Mouse (Mus musculus) intestine, postnatal 0 days (tissue): ENCODE data around the gene Mtmr6. TPM values are rescaled to one million over a fixed set of nuclear protein-coding genes. Genes with fewer than 3 reads are reported as not detected.

Experiments
- ATAC-seq: fragments of 200-750 bp; cut with Nextera tagmentation; 2 replicates; pipeline ENCODE4 v1.8.0; 2017; ENCODE audit warnings: mild to moderate bottlenecking, moderate TSS enrichment, moderate library complexity
- H3K27ac ChIP-seq: fragments of 300-500 bp; sonication (generic); 2 replicates; pipeline ENCODE4 v1.5.1; 2014; ENCODE audit warnings: mild to moderate bottlenecking, low read depth, low read length, moderate library complexity
- H3K27me3 ChIP-seq: fragments of 300-500 bp; sonication (generic); replicated peaks from 2 replicates; pipeline ENCODE4 v1.6.1; 2014; ENCODE audit warnings: low read length, mixed read lengths; ENCODE audit not compliant: control insufficient read depth, insufficient read depth
- H3K36me3 ChIP-seq: fragments of 300-500 bp; sonication (generic); 2 replicates; pipeline ENCODE4 v1.6.1; 2014; ENCODE audit warnings: mild to moderate bottlenecking, moderate library complexity; ENCODE audit not compliant: control insufficient read depth, insufficient read depth
- H3K4me1 ChIP-seq: fragments of 300-500 bp; sonication (generic); replicated peaks from 2 replicates; pipeline ENCODE4 v1.6.1; 2014; ENCODE audit warnings: antibody characterized with exemption, low read length, mixed read lengths; ENCODE audit not compliant: control insufficient read depth, insufficient read depth
- H3K4me2 ChIP-seq: fragments of 300-500 bp; sonication (generic); replicated peaks from 2 replicates; pipeline ENCODE4 v1.6.1; 2014; ENCODE audit warnings: low read depth, mild to moderate bottlenecking, moderate library complexity
- H3K4me3 ChIP-seq: fragments of 300-500 bp; sonication (generic); 2 replicates; pipeline ENCODE4 v1.5.1; 2014; ENCODE audit warnings: low read depth, low read length
- H3K9ac ChIP-seq: fragments of 300-500 bp; sonication (generic); 2 replicates; pipeline ENCODE4 v1.6.1; 2014; ENCODE audit warnings: mild to moderate bottlenecking, low read depth, low read length
- H3K9me3 ChIP-seq: fragments of 300-500 bp; sonication (generic); 2 replicates; pipeline ENCODE4 v1.6.1; 2016; ENCODE audit warnings: mixed run types; ENCODE audit not compliant: control insufficient read depth
- CTCF ChIP-seq: sonication (generic); IDR thresholded peaks from 2 replicates; pipeline ENCODE4 v1.5.1; 2016; ENCODE audit warnings: low read depth, mild to moderate bottlenecking, control low read depth, antibody characterized with exemption, moderate library complexity
- WGBS: fragments of 180-500 bp; shearing (Covaris S2); extraction: QIAGEN DNeasy Blood & Tissue Kit; methylation state at CpG from one replicate; pipeline ENCODE4 v1.1.7; 2014; 5-methylcytosine and 5-hydroxymethylcytosine counted together
- polyA plus RNA-seq: library from polyadenylated mRNA; unstranded; fragments of >200 nt; fragmentation: Nextera tagmentation; extraction: Ambion mirVana; gene quantifications from 2 replicates; pipeline ENCODE4 v1.2.1, GENCODE M21; 2015

The Mtmr6 gene
- 16.9 and 17.8 TPM in 2 replicates for polyA plus RNA-seq

DNA sequence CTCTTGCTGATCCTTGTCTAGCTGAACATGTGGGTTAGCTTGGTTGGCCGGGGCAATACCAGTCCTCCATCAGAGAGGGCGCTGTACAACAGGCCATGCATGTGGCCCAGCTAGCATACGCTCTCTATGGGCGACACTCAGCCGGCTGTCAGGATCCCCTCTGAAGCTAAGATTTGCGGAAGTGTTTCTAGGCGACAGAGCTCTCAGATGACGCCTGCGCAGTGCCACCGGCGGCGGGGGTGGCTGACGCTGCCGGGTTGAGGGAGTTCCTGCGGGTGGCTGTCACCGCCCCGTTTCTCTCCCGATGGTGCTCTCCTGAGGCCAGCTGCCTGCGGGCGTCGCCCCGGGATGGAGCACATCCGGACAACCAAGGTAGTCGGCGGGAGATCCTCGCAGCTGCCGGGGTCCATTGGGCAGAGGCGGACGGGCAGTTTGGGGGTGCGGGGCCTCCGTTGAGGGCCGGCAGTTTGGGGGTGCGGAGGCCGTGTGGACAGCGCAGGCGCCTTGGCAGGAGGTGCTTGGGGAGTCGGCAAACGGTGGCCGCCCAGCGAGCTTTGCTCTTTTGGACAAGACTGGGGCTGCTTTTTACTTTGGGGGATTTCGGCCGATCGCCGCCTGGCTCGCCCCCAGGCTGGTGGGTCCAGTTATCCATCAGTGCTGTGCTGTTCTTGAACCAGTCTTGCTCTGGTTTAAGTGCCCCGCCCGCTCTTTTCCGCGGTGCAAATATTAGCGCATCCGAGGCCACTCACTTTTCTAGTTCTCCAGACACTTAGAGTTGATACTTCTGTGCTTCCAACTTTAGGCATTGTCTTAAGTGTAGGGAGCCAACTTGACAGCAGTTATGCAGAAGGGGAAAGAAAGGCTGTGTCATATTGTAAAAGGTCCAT lies at the start of gene Mtmr6:
Mtmr6 (plus strand) TSS at position 239 of the 887 bp plus-strand sequence.
- WGBS: under 1% methylated on average over 51 of the region's 51 CpGs
- no peaks in the 10 kb centered on the region for H3K27me3 ChIP-seq
- H3K4me1 ChIP-seq: no peaks in the 10 kb centered on the region
- H3K27ac ChIP-seq: peak within 1 kb of the TSS; percentile 66; the same call in 1 of the 2 replicates
- TF ChIP-seq CTCF: peak; percentile 99
- H3K36me3 ChIP-seq: no peaks in the 10 kb centered on the region
- peak; percentile 98 for ATAC-seq
- H3K4me3 ChIP-seq: peak within 1 kb of the TSS; percentile 86
- H3K4me2 ChIP-seq: peak within 1 kb of the TSS; percentile 78
- H3K9me3 ChIP-seq: no peaks in the 10 kb centered on the region
- H3K9ac ChIP-seq: peak within 1 kb of the TSS; percentile 80

DNA sequence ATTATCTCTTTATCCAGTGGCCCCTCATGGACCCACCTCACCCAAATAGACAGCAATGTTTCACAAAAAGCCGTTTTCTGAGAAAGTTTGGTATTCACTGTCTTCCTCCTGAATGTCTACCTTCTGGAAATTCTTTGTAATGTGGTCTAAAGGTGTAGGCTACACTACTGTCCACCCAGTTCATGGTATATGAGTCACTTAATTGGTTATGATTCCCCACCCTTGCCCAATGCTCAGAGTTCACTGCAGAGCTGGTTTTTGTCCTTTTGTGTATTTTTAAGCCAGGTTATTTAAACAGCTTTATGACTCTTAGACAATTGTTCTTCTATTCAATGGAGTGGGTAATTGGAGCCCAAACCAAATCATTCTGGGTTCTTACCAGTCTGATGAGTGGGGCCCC lies 48.9 kb upstream of the Mtmr6 start:
- Histone ChIP-seq H3K4me3 (no peak overlapping the region), H3K27ac (no peak overlapping the region), H3K4me2 (no peak overlapping the region), H3K4me1 (peaks cover 9% of the 10 kb centered on the region; the same call in 1 of the 2 replicates), H3K27me3 (no peaks in the 10 kb centered on the region), H3K36me3 (peaks cover 3% of the 10 kb centered on the region), H3K9ac (no peak overlapping the region), H3K9me3 (no peaks in the 10 kb centered on the region)
- no peak; the same call in 1 of the 2 replicates for ATAC-seq
- WGBS: 80% methylated on average over 1 of the region's 1 CpGs
- TF ChIP-seq CTCF: no peak

DNA sequence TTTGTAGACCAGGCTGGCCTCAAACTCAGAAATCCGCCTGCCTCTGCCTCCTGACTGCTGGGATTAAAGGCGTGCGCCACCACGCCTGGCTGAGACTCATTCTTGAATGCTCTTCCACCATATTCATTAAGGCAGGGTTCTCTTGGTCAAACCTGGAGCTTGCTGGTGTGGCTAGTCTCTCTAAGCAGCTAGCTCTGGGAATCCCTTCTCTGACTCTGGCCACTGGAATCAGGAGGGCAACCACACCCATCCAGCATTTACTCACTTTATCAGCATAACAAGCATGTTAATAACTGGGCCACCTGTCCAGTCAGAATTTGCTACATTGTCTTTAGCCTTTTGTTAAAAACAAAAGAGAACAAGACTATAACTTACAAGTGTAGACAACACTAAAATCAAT lies 47.4 kb upstream of the Mtmr6 start:
- no peak for TF ChIP-seq CTCF
- H3K27me3 ChIP-seq: no peaks in the 10 kb centered on the region
- ATAC-seq: no peak
- H3K36me3 ChIP-seq: peaks cover 9% of the 10 kb centered on the region
- no peak overlapping the region for H3K4me2 ChIP-seq
- no peak overlapping the region for H3K9ac ChIP-seq
- WGBS: 95% methylated on average over 4 of the region's 4 CpGs
- H3K4me1 ChIP-seq: peaks cover 9% of the 10 kb centered on the region; the same call in 1 of the 2 replicates
- H3K9me3 ChIP-seq: no peaks in the 10 kb centered on the region
- H3K27ac ChIP-seq: no peak overlapping the region
- H3K4me3 ChIP-seq: no peak overlapping the region

DNA sequence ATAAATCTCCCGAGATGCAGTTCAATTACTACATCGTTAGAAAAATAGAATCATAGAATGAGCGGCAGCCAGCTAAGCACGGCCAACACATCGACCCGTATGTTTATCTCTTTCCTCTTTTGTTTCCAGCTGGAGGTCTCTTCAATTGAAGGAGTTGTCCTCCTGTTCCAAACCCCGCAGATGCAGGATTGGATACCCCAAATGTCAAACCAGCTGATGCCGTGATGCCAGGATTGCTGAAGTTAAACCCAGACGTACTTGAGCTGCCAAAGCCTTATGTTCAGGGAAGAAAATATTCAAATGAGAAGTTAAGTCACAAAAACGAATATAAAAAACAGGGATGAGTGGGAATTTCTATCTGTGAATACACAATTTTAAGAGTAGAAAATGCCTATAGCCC lies 45.1 kb upstream of the Mtmr6 start:
- no peak overlapping the region for H3K4me2 ChIP-seq
- H3K4me1 ChIP-seq: peaks cover 4% of the 10 kb centered on the region; the same call in 1 of the 2 replicates
- H3K27ac ChIP-seq: no peak overlapping the region
- H3K36me3 ChIP-seq: peaks cover 15% of the 10 kb centered on the region
- H3K4me3 ChIP-seq: no peak overlapping the region
- no peaks in the 10 kb centered on the region for H3K9me3 ChIP-seq
- no peaks in the 10 kb centered on the region for H3K27me3 ChIP-seq
- ATAC-seq: no peak
- 85% methylated on average over 10 of the region's 10 CpGs for WGBS
- H3K9ac ChIP-seq: no peak overlapping the region
- no peak for TF ChIP-seq CTCF

DNA sequence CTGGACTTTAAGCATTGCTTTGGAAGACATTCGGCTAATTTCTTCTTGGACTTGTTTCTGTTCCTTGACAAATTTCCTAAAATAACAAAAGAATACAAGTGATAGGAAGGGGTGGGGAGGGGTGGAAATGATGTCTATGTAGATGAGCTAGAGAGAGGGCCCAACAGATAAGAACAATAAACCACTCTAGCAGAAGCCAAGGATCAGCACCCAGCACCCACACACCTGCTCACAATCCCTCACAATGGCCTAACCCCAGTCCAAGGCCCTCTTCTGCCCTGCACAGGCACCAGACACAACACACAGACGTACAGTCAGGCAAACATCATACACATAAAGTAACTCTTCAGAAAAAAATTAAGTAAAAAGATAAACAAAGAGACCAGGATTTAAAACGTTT lies 26.5 kb upstream of the Mtmr6 start:
- no peaks in the 10 kb centered on the region for H3K9me3 ChIP-seq
- no peak overlapping the region for H3K9ac ChIP-seq
- peaks cover 34% of the 10 kb centered on the region for H3K36me3 ChIP-seq
- no peak for ATAC-seq
- H3K27me3 ChIP-seq: no peaks in the 10 kb centered on the region
- no peak overlapping the region for H3K27ac ChIP-seq
- no peak overlapping the region for H3K4me2 ChIP-seq
- no peaks in the 10 kb centered on the region for H3K4me1 ChIP-seq
- no peak overlapping the region for H3K4me3 ChIP-seq
- no peak for TF ChIP-seq CTCF
- WGBS: 85% methylated on average over 3 of the region's 3 CpGs

DNA sequence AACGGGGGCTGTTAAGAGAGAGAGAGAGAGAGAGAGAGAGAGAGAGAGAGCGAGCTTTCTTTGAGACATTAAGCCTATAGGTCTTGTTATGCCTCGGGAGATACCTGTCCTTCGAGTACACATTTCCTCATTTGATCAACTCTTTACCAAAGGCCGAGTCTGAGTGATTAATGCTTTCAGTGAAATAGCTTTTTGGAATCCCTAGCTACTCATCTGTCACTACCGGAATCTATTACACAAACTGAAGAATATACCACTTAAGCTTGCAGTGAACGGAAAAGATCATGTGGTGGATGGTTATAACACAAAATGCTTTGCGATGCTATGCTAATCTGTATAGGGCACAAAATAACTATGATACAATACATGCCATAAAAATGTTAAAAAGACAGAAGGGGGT lies 14.7 kb upstream of the Mtmr6 start:
- ATAC-seq: no peak
- Histone ChIP-seq H3K4me2 (peak overlapping the region; percentile 86), H3K27ac (no peak overlapping the region), H3K36me3 (no peaks in the 10 kb centered on the region), H3K27me3 (no peaks in the 10 kb centered on the region), H3K4me1 (no peaks in the 10 kb centered on the region), H3K9ac (peak overlapping the region; percentile 90), H3K4me3 (peak overlapping the region; percentile 82), H3K9me3 (no peaks in the 10 kb centered on the region)
- 2% methylated on average over 8 of the region's 8 CpGs for WGBS
- no peak for TF ChIP-seq CTCF
